Mouse (Mus musculus) ovary, adult 10 weeks (tissue): ENCODE results near the gene Ngp. TPM values are rescaled to one million over a fixed set of nuclear protein-coding genes. Genes with fewer than 3 reads are reported as not detected.

Source experiments
- polyA plus RNA-seq: library from polyadenylated mRNA; stranded (reverse); fragments of 350-450 nt; fragmentation: Illumina TruSeq; extraction: RNeasy Lipid Tissue Mini Kit (QIAGEN cat#74804); gene quantifications from one replicate; pipeline ENCODE4 v1.2.3, GENCODE M21; 2014

The Ngp gene
- not detected for polyA plus RNA-seq

DNA sequence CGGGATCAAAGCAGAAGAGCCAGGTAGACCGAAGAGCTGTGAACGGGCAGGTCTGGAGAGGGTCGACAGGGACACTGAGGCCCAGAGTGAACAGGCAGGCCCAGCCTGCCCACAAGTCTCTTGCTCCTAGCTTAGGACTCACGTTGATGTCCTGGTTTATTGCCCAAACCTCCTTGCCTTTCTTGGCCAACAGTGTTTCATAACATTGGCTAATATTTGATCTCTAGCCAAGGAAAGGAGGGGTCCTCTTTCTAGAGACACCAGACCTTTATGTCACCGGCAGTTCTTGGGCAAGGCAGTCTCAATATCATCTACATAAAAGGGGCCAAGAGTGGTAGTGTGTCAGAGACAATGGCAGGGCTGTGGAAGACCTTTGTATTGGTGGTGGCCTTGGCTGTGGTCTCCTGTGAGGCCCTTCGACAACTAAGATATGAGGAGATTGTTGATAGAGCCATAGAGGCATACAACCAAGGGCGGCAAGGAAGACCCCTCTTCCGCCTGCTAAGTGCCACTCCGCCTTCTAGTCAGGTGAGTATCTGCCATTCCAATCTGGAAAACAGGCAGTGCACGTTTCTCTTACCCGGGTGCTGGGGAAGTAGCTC is at the start of gene Ngp:
TSS of gene Ngp (plus strand) at position 237 of the 602 bp plus-strand sequence.

DNA sequence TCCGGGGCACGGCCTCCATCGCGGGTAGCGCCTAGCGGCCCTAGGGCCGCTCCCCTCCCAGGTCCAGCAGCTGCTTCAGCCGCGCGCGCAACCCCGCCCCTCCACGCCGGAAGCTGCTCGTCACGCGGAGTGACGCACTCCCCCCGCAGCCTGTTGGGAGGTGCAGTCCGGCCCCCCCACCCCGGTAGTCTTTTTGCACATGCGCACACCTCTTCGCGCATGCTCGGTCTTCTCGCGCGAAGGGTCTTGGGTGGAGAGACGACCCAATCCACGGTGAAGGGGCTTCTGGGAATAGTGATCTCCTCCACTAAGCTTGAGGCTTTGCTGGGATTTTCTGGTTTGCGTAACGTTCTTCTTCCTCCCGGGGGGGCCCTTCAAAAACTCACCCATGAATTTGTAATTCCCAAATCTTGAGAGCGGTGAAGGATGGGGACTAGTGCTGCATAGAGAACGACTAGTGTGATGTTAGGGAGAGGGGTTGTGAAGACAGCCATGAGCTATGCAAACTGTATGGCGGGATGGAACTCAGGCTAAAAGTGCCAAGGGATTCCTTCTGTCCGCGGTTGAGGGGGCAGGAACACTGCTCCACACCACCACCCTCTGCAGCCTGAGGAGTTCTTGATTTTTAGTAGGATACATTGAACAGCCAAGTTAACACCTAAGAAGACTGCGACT is 11.3 kb upstream of the Ngp start, which contains the start of gene Ptpn23:
TSS of gene Ptpn23 (minus strand) at position 115 of the 675 bp plus-strand sequence.

Other genes with a start within 250 kb of the Ngp start
- gene Cspg5, start 176.0 kb upstream of the Ngp start, polyA plus RNA-seq = 0.66 TPM
- gene Elp6, start 114.6 kb upstream of the Ngp start, polyA plus RNA-seq = 0.94 TPM
- gene Scap, start 86.5 kb upstream of the Ngp start, polyA plus RNA-seq = 2.3 TPM
- 0.71 TPM for gene Ptpn23, start 11.5 kb upstream of the Ngp start, polyA plus RNA-seq
- gene Klhl18, start 56.9 kb downstream of the Ngp start, polyA plus RNA-seq = 4.1 TPM
- 3.3 TPM for gene Kif9, start 57.2 kb downstream of the Ngp start, polyA plus RNA-seq
- gene Setd2, start 112.8 kb downstream of the Ngp start, polyA plus RNA-seq = 115 TPM
- not detected for gene Nradd, start 204.7 kb downstream of the Ngp start, polyA plus RNA-seq
- not detected for gene Nbeal2, start 234.4 kb downstream of the Ngp start, polyA plus RNA-seq
- gene Ccdc12, start 236.8 kb downstream of the Ngp start, polyA plus RNA-seq = not detected